Mouse (Mus musculus): ENCODE data around the gene Zfp992. TPM values are rescaled to one million over a fixed set of nuclear protein-coding genes. Genes with fewer than 3 reads are reported as not detected.
"Not testable (repeated sequence)": the region's sequence is repeated elsewhere in the genome, so short reads cannot be mapped to it uniquely, and the experiment has no call there.

Zfp992 gene
- total RNA-seq, 2 experiments from 2014 or later: 11.8 to 22.3 TPM

DNA sequence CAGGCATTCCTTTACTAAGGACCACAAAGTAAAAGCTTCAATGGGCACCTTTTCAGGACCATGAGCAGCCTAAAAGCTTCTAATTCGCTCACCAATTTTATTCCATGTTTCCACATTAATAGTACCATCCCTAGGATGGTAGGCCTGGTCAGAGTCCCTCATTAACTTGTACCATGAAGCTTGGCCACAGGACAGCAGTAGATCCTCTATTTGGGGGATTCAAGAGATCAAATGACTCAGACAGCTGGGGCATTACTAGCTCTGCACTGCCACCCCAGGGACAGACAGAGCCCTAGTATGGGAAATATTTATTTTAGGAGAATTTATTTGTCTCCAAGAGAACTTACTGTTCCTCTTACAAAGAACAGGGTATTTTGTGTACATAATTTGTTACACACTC is 25.4 kb downstream of the Zfp992 start:
- ATAC-seq (replicated peaks; ENCODE audit: poor library complexity, severe bottlenecking): peak; percentile 15; the same call in 1 of the 2 replicates

DNA sequence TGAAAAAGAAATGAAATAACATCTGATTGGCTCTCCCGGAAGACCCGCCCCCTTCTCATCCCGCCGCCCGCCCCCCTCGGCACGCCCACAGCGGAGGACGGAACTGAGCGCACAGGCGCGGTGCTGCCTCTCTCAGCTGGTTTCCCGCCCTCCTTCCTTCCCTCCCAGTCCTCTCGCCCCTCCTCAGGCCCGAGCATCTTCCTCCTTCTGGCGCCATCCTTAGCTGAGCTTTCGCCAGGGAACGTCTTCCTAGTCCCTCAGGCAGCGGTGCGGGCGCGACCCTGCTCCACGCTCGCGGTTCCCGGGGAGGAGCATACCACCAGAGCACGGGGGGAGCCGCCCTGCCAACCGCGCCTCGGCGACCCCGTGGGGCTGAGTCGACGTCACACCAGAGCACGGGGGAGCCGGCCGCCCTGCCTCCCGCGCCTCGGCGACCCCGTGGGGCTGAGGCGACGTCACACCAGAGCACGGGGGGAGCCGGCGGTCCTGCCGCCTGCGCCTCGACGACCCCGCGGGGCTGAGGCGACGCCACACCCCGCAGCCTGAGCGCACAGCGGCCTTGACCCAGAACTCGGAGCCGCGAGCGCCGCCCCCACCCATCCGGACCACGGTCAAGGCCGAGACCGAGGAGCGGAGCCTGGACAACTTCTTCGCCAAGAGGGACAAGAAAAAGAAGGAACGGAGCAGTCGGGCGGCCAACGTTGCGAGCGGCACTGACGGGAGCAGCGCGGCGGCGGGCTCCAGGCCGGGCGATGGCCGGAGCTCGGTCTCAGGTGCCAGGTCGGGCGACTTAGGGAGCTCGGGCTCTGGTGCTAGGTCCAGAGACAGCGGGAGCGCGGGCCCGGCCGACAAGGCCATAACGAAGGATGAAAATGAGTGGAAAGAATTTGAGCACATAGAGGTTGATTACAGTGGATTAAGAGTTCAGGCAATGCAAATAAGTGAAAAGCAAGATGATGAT is 26.2 kb downstream of the Zfp992 start:
- ATAC-seq (replicated peaks; ENCODE audit: poor library complexity, severe bottlenecking): peak; percentile 61

DNA sequence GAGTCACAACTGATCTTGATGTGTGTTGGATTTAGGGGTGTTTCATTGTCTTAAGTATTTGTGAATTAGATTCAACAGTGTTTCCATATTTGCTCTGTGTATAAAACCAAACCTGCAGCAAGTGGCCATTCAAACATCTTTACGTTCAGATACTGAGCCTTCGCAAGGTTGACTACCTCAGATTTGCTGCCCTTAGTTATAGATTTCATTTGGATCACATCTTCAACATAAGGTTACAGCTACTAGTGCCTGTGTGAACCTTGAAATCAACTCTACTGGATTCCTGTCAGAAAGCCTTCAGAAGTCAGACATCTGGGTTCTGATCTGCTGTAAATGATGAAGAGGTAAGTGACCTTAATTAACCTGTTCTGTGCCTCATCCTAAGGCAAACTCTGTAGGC is 27.4 kb downstream of the Zfp992 start:
- ATAC-seq (replicated peaks; ENCODE audit: poor library complexity, severe bottlenecking): not testable (repeated sequence)

DNA sequence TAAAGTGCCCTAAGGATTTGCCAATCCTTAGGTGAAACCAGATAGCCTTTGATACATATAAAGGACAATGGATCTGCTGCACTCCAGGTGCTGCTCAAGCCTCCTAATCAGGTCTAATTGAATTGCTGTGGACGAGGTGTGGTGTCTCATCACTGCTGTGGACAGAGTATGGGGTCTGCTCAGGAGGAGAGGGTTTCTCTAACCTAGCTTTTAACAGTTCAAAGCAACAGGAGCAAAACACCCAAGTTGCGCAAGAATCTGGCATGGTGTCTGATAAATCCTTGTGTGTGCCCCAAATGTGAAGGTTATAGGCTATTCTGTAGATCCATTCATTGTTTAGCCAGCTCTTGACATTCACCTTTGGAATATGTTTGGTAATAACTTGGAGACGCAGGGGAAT is 28.1 kb downstream of the Zfp992 start:
- not testable (repeated sequence) for ATAC-seq (replicated peaks; ENCODE audit: poor library complexity, severe bottlenecking)

DNA sequence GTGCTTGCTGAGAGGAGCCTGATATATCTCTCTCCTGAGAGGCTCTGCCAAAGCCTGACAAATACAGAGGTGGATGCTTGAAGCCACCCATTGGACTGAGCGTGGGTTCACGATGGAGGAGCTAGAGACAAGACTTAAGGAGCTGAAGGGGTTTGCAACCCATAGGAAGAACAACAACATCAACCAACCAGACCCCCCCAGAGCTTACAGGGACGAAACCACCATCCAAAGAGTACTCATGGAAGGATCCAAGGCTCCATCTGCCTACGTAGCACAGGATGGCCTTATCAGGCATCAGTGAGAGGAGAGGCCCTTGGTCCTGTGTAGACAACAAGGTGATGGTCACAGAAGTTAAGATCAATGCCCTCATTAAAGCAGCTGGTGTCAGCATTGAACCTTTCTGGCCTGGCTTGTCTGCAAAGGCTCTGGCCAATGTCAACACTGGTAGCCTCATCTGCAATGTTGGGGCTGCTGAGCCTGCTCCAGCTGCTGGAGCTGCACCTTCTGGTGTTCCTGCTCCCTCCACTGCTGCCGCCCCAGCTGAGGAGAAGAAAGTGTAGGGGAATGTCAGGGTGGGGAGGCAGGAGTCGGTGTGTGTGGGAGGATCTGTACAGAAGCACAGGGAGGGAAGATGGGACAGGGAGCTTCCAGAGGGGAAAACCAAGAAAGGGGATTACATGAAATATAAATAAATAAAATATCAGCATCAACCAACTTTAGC is 31.7 kb downstream of the Zfp992 start:
- not testable (repeated sequence) for ATAC-seq (replicated peaks; ENCODE audit: poor library complexity, severe bottlenecking)

DNA sequence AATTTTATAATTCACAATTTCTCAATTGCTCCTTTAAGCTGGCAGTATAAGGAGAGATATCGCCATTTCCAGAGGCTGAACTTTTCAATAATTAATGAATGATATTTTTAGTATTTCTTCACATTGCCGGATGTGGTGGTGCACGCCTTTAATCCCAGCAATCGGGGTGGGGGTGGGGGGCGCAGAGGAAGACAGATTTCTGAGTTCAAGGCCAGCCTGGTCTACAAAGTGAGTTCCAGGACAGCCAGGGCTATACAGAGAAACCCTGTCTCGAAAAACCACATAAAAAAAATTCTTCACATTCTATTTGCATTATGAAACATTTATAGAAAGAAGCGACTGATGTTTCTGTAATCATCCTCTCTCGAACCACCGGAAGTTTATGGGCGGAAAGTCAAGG is 33.7 kb downstream of the Zfp992 start:
- not testable (repeated sequence) for ATAC-seq (replicated peaks; ENCODE audit: poor library complexity, severe bottlenecking)

DNA sequence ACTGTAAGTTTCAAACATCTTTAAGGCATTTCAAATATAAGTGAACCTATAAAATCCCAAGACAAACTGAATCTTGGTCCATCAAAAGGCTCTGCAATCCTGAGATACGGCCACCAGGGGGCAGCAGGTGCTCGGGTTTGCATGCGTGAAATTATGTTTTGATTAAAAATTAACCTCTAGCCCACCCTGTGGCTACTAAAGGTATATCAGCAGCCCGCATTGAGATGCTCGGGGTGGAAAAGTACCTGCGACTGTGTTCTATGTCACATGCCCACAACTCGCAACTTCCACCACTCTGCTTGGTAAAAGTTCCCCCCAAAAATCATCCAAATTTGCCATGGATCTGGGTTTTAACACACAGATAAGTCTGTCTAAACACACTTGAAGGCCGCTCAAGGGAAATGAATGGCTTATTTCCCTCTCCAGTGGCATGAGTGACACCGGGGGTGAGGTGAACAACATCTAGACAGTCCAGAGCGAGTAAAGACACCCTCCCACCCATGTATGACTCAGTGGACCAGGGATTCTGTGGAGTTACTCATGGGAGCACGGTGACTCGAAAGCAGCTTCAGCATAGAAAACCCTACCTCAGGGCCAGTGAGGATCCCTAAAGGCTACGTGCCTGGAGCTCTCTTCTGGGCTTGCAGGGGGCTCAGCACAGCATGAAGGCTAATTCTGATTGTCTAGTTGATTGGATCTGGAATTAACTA is 34.9 kb downstream of the Zfp992 start:
- peak; percentile 52 for ATAC-seq (replicated peaks; ENCODE audit: poor library complexity, severe bottlenecking)

DNA sequence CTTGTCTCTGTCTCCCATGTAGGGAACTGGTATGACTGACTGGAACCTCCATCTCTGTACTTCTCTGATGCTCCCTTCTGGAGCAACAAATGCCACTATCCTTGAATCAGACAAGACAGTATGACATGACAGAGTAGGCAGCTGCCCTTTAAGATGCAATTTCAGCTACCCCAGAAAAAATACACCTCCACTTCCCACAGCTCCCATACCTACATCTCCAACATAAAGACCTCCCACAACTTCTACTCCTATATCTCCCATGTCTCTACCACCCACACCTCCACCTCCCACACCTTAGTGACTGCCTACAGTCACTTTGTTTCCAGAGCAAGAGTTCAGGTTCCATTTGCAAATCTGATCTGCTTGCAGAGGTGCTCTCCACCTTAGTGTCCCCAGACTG is 35.9 kb downstream of the Zfp992 start:
- not testable (repeated sequence) for ATAC-seq (replicated peaks; ENCODE audit: poor library complexity, severe bottlenecking)

DNA sequence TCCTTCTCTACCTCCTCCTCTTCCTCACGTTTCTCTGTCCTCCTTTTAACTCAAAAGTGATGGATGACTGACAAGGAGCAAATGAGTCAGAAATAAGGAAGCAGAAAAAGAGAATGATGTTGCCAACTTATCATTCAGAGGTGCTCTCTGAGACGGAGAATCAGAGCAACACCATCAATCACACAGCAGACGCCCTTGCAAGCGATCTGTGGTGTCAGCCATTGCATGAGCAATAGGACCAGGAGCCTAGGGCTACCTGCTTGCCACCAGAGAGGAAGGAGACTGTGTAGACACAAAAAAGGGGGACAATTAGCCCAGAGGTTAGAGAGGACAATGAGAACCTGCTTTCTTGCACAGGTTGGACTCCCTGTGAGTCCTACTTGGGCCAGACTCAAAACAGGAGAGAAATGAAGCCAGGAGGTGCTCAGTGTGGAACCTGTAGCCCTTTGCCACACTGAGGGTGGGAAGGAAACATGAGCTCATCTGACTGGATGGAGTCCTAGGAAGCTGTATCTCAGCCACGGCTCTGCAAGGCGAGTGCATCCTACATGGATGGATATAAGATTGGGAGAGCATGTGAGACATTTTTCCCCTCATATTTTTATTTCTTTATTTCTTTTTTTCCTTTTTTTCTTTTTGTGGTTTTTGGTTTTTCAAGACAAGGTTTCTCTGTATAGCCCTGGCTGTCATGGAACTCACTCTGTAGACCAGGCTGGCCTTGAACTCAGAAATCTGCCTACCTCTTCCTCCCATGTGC is 36.5 kb downstream of the Zfp992 start:
- not testable (repeated sequence) for ATAC-seq (replicated peaks; ENCODE audit: poor library complexity, severe bottlenecking)

DNA sequence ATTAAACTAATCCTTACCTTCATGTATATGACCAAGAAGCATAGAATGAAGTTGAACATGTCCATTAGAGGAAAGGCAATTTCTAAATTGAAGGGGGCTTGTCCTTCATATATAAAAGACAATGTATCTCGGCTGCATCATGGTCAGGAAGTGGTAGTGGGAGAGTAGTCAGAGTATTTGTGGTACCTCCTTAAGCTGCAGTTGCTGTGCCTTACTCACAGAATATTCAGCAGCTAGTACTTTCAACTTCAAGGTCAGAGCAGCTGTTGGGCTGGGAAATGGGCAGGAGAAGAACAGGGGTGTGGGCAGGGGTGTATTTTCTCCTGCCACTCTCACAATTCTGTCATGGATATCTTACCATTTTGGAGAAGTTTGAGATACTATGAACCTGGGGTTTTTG is 37.9 kb downstream of the Zfp992 start:
- not testable (repeated sequence) for ATAC-seq (replicated peaks; ENCODE audit: poor library complexity, severe bottlenecking)

DNA sequence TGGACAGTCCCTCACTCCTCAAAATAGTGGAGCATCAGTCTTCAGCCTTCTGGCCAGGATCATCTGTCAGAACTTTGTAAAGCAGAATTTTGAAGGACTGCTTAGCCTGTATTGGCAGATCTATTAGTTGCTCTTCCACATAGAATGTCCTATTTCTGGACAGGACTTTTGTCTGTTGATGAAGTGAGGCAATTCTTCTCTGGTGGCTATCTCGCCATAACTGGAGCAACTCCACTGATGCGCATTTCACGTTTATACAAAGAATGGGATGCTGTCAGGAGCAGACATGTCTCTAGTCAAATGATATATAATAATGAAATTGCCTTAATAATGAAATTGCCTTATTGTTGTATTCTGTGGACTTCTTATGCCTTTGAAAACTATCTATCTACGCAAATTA is 40.4 kb downstream of the Zfp992 start:
- ATAC-seq (replicated peaks; ENCODE audit: poor library complexity, severe bottlenecking): not testable (repeated sequence)

DNA sequence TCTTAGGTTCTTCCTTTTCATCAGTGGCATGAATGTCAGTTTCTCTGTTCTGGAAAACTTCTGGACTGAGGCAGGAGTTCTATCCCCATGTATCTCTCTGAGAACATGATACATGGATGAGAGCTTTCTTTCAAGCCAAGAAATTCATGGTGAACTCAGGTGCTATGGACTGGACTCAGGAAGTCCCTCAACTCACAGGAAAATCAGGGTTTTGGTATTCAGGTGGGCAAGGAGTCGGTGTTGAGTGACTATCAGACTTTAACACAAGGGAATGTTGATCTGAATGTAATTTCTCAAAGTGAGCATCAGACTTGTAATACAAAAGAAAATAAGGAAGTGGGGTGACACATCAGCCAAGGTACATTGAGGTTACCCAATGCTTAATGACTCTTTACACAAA is 43.2 kb downstream of the Zfp992 start:
- not testable (repeated sequence) for ATAC-seq (replicated peaks; ENCODE audit: poor library complexity, severe bottlenecking)

DNA sequence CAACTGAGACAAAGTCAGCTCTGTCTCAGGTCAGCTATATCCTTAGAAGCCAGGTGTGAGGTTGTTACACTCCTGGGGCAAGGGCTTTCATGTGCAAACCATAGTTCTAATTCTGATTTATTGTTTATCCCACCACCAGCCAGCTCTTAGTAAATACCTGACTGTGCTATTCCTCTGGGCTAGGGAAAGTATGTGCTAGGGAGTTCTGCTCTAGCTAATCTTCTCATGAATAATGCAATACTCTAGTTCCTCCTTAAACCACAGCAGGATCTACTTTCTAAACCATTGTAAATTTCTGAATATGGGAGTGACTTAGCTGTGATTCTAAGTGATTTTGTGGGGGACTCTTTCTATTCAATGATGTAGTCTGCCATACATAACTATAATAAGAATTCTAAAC is 43.6 kb downstream of the Zfp992 start:
- ATAC-seq (replicated peaks; ENCODE audit: poor library complexity, severe bottlenecking): no peak

DNA sequence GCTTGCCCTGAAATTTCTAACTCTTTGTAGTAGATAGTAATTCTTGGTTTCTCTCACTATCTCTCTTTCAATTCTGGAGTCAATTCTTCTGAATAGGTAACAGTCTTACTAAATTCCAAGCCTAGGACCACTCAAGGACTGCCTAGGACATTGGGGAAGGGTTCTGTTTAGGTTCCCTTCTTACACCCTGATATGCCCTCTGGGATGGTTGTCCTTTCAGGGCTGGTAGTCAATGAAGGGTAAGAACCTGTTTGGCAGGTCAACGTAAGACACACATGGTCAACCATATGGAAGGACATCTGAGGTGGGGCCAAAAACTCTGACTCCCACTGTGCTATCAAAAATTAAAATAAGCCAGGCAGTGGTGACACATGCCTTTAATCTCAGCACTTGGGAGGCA is 44.0 kb downstream of the Zfp992 start:
- ATAC-seq (replicated peaks; ENCODE audit: poor library complexity, severe bottlenecking): peak; percentile 38; the same call in 1 of the 2 replicates

DNA sequence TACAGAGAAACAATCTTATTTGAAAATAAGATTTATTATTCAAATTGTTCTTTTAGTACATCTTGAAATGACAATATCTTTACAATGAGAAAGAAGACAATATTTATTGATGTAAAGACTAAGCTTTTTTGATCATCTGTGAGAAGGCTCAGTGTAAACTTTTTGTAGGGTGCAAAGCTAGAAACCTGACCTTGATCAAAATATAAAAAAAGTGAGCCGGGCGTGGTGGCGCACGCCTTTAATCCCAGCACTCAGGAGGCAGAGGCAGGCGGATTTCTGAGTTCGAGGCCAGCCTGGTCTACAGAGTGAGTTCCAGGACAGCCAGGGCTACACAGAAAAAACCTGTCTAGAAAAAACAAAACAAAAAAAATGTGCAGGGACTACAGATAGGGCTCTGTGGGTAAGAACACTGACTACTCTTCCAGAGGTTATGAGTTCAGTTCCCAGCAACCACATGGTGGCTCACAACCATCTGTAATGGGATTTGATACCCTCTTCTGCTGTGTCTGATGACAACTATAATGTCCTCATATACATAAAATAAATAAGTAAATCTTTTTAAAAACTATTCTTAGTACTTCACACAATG is 44.6 kb downstream of the Zfp992 start:
- not testable (repeated sequence) for ATAC-seq (replicated peaks; ENCODE audit: poor library complexity, severe bottlenecking)

DNA sequence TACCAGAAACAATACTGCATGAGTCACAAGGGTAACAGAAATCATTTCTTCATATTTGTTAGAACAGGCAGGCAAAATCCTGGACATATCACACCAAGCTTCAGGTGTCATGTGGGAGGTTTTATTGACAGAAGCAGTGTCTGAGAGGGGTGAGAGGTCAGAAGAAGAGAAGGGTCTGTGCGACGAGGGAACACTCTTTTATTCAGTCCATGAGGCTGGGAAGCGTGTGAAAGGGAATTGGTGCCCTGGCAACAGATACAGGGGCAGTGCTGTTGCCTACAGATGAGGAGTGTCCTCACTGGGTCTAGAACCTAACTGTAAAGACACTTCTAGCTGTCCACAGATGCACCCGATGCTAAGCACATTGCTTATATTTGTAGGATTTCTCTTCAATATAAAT is 46.2 kb downstream of the Zfp992 start:
- no peak for ATAC-seq (replicated peaks; ENCODE audit: poor library complexity, severe bottlenecking)

DNA sequence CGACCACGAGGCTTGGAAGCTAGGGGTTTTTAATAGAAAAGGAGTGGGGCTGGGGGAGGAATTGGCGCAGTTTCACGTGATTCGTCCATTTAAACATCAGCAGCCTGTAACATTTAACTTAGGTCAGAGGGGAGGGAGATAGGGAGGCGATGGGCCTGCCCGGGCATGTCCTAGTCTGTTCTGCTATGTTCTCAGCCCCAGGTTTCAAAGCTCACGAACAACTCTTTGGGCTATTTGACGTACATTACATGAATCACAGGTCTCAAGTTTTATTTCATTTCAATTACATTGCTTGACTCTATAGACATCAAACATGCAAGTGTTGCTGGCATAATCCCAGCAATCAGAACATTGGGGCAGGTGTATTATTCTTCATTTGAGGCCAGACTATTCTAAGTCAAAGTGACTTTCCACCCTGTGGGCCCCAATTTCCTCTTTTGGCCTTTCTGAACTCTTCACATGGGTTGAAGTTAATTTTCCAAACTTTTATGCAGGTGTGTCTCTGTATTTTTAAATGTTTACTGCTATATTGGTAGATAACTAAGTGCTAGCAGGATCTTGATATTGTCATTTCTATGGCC is 49.0 kb downstream of the Zfp992 start:
- ATAC-seq (replicated peaks; ENCODE audit: poor library complexity, severe bottlenecking): not testable (repeated sequence)

DNA sequence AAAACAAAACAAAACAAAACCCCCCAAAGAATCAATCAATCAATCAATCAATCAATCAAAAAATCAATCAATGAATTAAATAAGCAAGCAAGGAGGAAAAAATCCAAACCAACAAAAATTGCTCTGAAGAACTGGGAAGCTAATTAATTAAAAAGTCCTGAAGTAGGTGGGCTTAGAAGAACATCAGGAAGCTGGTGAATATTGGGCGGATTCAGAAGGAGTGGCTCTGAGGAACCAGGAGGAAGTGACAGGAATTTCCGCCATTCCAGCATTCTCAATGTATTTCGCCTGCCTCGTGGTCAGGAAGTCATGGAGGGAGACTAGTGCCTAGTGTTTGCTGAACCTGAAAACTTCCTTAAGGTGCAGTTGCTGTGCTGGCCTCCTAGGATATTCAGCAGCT is 52.9 kb downstream of the Zfp992 start, which contains the start of gene Zfp981:
TSS of gene Zfp981 (plus strand) at position 301 of the 400 bp plus-strand sequence.
- ATAC-seq (replicated peaks; ENCODE audit: poor library complexity, severe bottlenecking): not testable (repeated sequence)

DNA sequence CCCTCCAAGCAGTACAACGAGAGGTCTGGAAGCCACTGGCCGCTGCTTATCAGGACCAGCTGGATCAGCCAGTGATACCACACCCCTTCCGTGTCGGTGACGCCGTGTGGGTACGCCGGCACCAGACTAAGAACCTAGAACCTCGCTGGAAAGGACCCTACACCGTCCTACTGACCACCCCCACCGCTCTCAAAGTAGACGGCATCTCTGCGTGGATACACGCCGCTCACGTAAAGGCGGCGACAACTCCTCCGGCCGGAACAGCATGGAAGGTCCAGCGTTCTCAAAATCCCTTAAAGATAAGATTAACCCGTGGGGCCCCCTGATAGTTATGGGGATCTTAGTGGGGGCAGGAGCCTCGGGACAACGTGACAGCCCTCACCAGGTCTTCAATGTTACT is 60.2 kb downstream of the Zfp992 start:
- not testable (repeated sequence) for ATAC-seq (replicated peaks; ENCODE audit: poor library complexity, severe bottlenecking)

Measured in granulocyte monocyte progenitor cell, adult 5-6 weeks (primary cell).